Mouse (Mus musculus) C2C12 (cell line): ENCODE results near the gene Bola1.

Experiments used
- CEBPB ChIP-seq: IDR thresholded peaks from one replicate; pipeline ENCODE4 v1.6.1; 2011; ENCODE audit warnings: low read depth, mild to moderate bottlenecking, control low read depth, moderate library complexity
- CTCF ChIP-seq: IDR thresholded peaks from one replicate; pipeline ENCODE4 v1.5.1; 2011; ENCODE audit not compliant: control insufficient read depth, insufficient read depth, insufficient read length
- MYOD1 ChIP-seq: IDR thresholded peaks from one replicate; pipeline ENCODE4 v1.6.1; 2011; ENCODE audit warnings: low read depth; ENCODE audit not compliant: control insufficient read depth, insufficient read length
- MYOG ChIP-seq: IDR thresholded peaks from one replicate; pipeline ENCODE4 v1.6.1; 2011; ENCODE audit not compliant: control insufficient read depth, insufficient read length; ENCODE audit errors: extremely low read depth
- USF1 ChIP-seq: IDR thresholded peaks from one replicate; pipeline ENCODE4 v1.6.1; 2011; ENCODE audit warnings: low read depth, mild to moderate bottlenecking, control low read depth, moderate library complexity

- TF ChIP-seq CTCF (no peak), USF1 (no peak), MYOG (no peak), MYOD1 (no peak), CEBPB (no peak)
Measured at GRCm38 (mm10) chr3:96159820-96160219, 59.7 kb downstream of the Bola1 start.
